Mouse (Mus musculus): ENCODE data around the gene Klf3. TPM values are rescaled to one million over a fixed set of nuclear protein-coding genes. Genes with fewer than 3 reads are reported as not detected.
A peak's percentile ranks its signal among the peaks of the same experiment; 100 is the strongest.

Klf3 gene
- total RNA-seq, 4 experiments from 2014 or later = 6.7 to 16.3 (median 10.1) TPM

- peak in 1 of 2 experiments; percentile 56 for DNase-seq (ENCODE audit: low spot score in 2 of 2)
These were observed 6.1 kb downstream of the Klf3 start for GRCm38 (mm10) chr5:64809257-64809656.

- DNase-seq (ENCODE audit: low spot score in 2 of 2) = no peak
These were observed 6.7 kb downstream of the Klf3 start for GRCm38 (mm10) chr5:64809864-64810263.

DNA sequence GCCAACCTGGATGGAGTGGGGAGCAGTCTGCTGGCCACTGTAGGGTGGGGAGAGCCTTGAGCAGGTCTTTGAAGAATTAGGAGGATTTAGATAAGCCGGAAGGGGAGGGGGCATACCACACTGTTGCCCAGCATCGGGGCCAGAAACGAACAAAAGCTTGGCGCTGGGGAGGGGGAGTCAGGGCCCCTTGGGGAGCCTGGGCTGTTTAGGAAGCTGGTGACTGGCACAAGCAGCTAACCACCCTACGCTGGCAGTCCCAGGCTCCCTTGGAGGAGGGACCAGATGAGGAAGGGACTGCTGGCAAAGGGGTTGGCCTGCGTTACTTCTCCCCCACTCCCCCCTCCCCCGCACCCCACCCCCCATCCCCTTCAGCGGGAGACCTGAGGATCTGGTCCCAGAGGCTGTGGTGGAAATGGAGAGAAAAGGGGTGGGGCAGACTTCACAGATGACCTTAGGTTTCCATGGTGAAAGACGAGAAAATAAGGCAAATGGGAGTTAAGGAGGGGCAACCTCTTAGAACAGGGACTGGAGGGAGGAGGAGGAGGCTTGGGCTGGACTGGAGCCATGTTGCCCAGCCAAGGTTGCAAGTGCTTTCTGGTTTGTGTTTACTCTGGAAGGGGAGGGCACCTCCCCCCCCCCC, 7.8 kb downstream of the Klf3 start:
- peak in 1 of 2 experiments; percentile 40 for DNase-seq (ENCODE audit: low spot score in 2 of 2)

DNA sequence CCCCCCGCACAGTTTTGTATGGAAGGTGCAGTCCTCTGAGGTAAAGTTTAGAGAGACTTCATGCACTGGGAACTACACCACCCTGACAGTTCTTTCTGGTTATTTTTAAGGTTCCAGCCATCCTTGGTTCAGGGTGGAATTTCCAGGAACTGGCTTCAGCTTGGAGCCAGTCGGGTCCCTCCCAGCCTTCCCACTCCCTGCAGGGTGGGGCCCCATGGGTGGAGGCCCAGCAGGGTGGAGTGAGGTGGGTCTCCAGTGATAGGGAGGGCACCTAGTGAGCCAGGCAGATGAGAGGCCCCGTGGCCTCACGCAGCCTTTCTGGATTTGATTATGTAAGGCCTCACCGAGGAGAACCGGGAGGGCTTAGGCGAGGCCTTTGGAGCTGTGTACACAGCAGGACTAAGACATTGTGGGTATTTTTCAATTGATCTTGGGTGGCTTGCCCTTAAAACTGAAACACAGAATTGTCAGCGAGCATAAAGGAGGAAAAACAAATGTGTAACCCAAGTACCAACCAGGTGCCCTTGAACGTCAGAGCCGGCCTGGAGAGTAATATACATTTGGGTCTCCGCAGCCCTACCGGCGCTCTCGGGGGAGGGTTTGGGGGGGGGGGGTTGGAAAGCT, 8.4 kb downstream of the Klf3 start:
- peak; percentile 29 to 60 for DNase-seq (ENCODE audit: low spot score in 2 of 2)

- DNase-seq (ENCODE audit: low spot score in 2 of 2) = peak; percentile 76 to 77
These were observed 9.2 kb downstream of the Klf3 start for GRCm38 (mm10) chr5:64812124-64812982.

- no peak for DNase-seq (ENCODE audit: low spot score in 2 of 2)
These were observed 9.8 kb downstream of the Klf3 start for GRCm38 (mm10) chr5:64812983-64813304.

DNA sequence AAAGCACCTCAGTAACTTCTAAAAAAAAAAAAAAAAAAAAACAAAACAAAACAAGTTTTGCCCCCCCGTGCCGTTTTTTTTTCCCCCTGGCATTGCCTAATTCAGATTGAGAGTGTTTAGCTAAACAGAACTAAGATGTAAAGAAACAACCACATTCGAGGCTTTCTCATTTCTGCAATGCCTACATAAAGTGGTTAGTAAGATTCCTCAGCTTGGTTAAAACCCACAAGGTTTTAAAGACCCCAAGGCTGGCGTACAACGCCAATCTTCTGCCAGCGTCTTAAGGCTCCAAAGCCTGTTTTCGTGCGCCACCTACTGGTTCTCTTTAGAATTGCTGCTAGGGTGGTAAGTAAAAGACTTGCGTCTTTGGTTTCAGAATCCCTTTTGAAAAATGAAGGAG, 10.2 kb downstream of the Klf3 start:
- DNase-seq (ENCODE audit: low spot score in 2 of 2) = peak in 1 of 2 experiments; percentile 57

- DNase-seq (ENCODE audit: low spot score in 2 of 2) = no peak
These were observed 11.2 kb downstream of the Klf3 start for GRCm38 (mm10) chr5:64814416-64814815.

DNA sequence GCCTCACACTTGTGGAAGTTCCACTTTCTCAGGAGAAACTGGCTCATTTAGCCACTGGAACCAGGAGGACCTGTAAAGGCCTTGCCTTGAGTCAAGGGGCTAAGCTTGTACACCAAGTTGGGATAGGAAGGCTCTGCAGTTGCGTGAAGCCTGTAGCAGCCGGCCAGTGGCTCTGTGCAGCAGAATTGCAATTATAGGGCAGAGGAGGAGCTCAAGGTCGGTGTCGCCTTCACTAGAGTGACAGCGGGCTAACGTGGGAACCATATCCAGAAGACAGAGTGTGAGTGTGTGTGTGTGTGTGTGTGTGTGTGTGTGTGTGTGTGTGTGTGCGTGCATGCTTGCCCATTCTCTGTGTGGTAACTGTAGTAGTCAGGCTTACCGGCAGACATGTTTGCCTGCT, 12.4 kb downstream of the Klf3 start:
- DNase-seq (ENCODE audit: low spot score in 2 of 2) = no peak

DNA sequence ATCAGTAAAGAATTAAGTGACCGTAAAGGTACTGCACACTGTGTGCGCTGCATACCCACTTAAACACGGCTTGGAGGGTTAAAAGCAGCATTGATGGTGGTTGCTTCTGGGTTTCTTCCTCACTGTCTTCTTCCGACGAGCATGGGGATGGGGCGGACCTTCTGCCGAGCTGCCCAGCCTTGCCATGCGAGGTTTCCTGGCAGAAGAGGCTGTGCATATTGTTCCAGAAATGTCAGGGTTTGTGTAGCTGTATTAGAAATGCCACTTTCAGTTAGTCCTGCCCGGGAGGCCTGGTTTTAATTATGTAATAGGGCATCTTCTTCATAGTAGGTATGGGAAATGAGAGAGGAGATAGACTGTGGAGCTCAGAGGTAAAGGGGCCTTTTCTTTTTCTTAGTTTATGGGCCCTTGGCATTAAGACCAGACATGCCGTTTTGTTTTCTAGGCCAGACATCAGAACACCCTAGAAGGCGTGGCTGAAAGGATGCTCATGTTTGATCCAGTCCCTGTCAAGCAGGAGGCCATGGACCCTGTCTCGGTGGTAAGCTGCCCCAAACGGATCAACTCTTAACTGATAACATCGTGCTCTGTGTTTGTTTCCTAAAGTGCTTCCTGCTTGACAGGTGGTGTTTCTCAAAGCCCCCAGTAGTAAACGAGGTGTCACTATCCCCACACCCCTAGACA, 13.2 kb downstream of the Klf3 start:
- DNase-seq (ENCODE audit: low spot score in 2 of 2) = no peak

DNA sequence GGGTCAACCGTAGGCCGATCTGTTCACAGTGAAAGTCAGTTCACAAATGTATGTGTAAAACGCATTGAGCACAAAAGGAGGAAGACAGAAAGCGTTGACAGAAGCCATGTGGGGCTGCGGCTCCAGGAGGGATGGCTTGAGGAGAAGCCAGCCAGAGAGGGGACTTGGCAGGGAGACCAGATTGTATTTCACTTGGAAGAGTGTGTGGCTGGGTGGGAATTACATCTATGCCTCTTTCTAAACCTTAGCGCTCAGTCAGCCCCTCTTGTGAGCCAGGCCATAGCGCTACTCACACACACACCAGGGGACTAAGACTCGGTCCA, 13.7 kb downstream of the Klf3 start:
- DNase-seq (ENCODE audit: low spot score in 2 of 2) = no peak

DNA sequence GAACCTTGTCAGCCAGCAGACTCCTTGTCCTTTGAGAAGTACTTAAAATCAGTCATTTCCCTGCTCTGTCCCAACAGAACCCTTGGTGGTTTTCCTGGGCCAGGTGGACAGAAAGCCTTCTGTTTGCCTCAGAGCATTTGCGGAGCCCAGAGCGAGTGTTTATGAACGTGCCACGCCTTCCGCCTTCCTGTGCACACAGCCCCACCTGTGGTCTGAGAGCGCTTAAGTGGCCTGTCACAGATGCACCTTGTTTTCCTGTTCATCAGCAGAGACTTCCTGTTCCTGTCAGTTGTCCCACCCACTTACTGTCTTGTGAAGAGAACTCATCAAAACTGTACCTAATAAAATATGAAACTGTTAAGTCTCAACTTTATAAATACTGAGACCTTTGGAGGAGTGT, 16.2 kb downstream of the Klf3 start:
- no peak for DNase-seq (ENCODE audit: low spot score in 2 of 2)

GRCm38 (mm10) chr5:64820138-64820537, 16.9 kb downstream of the Klf3 start:
- no peak for DNase-seq (ENCODE audit: low spot score in 2 of 2)

GRCm38 (mm10) chr5:64821294-64821693, 18.1 kb downstream of the Klf3 start:
- no peak for DNase-seq (ENCODE audit: low spot score in 2 of 2)

GRCm38 (mm10) chr5:64821964-64822363, 18.8 kb downstream of the Klf3 start:
- no peak for DNase-seq (ENCODE audit: low spot score in 2 of 2)

GRCm38 (mm10) chr5:64823431-64823830, 20.2 kb downstream of the Klf3 start:
- no peak for DNase-seq (ENCODE audit: low spot score in 2 of 2)

DNA sequence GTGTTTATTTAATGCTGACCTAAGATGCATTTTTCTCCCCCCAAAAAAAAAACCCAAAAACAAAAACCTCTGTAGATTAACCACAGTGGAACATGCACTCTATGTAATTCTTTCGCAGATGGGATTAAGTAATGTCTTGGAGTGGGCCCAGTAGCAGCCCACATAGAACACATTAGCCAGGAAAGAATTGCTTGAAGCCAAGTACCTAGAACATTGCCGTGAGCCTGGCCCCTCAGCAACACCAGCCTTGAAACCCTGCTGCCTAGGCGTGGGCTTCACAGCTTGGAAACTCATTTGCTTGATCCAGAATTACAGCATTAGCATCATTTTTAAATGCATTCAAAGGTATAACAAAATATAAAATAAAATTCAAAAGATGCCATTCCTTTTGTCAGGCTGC, 21.6 kb downstream of the Klf3 start:
- no peak for DNase-seq (ENCODE audit: low spot score in 2 of 2)

DNA sequence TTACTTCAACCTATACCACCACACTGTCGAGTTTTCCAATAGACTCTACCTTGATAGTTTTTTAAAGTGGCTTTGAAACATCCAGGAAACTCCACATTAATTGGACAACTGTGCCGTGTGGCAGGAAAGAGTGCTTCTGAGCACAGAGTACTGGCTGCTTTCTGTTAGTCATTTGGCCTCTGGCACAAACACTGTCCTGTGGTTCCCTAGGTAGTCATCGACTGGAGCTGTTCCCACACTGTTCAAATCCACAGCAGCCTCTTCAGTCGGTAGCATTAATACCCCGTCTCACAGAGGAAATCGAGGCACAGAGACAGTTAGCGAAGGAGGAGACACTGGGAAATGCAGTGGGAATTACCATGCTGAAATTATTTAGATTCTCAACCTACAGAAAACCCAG, 22.3 kb downstream of the Klf3 start:
- DNase-seq (ENCODE audit: low spot score in 2 of 2) = no peak

GRCm38 (mm10) chr5:64827151-64827550, 24.0 kb downstream of the Klf3 start:
- DNase-seq (ENCODE audit: low spot score in 2 of 2) = no peak

DNA sequence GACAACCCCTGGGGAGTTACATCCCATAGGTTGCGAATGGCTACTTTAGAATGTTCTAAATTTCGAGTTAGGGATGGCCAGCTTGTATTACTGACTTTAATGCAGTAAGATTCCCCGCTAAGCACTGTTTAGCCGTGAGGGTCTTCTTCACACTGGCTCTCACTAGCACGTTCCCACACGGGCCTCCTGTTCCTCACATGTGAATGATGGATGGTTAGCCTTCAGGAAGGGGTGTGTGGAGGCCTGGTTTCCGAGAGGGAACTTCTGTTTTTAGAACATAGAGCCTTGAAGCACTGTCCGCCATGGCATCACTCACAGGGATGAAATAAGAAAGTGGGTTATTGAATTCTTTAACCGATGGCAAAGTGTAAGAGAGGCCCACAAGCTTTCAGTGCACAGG, 25.1 kb downstream of the Klf3 start:
- no peak for DNase-seq (ENCODE audit: low spot score in 2 of 2)

DNA sequence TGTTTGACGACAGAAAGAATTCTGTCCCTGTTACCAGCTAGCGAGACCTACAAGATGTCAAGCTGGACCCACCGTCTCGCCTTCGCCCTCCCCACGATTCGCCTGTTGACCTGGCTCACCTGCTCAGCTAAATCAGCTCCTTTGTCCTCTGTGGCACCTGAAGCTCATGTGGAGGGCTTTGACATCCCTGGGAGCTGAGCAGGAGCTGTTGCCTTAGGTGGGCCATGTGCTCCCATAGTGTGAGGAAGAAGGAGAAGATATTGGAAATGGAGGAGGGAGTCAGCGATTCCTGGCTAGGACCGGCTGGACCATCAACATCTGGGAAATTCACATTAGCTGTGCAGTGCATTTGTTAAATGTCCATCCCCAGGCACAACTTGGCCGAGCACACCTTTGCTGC, 26.4 kb downstream of the Klf3 start:
- DNase-seq (ENCODE audit: low spot score in 2 of 2) = no peak

DNA sequence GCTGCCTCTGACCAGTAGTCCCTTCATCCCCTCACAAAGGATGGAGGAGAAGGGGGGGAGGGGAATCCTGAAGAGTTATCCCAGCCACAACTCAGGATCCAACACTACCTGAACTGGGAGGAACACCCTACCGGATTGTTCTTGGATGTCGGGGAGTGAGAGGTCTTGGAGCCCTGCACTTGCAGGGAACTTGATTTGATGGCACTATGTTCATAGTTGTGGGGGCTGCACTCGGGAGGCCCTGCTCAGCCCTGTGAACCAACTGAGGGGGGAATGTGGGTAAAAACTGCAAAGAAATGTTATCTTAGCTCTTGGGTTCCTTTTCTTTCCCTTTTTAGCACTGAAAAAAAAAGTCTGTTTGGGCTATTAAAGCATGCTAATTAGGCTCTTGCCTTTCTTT, 27.6 kb downstream of the Klf3 start:
- no peak for DNase-seq (ENCODE audit: low spot score in 2 of 2)

Measured in gastrocnemius, adult 8-10 months (tissue).